Mouse (Mus musculus) brain, embryonic 14.5 days (tissue): ENCODE measurements around the gene Zfp74.

Source experiments
- CTCF ChIP-seq: fragments of 200-500 bp; IDR thresholded peaks from 2 replicates; pipeline ENCODE4 v1.5.1; 2012; ENCODE audit warnings: inconsistent platforms, mild to moderate bottlenecking, moderate library complexity, borderline replicate concordance; ENCODE audit not compliant: insufficient read depth, insufficient read length; ENCODE audit errors: extremely low read depth
- POLR2A ChIP-seq: fragments of 200-500 bp; IDR thresholded peaks from 2 replicates; pipeline ENCODE4 v1.6.1; 2012; ENCODE audit warnings: mild to moderate bottlenecking, inconsistent platforms, borderline replicate concordance; ENCODE audit not compliant: poor library complexity, insufficient read depth, insufficient read length, severe bottlenecking; ENCODE audit errors: extremely low read depth

GRCm38 (mm10) chr7:29938856-29939255 lies 15.0 kb downstream of the Zfp74 start:
- TF ChIP-seq POLR2A (no peak), CTCF (no peak)
